Mouse (Mus musculus) embryonic stem cell, embryonic (primary cell): ENCODE measurements at regions not wholly inside any gene's neighbourhood (a gene's known extent, or its start where the extent isn't known, plus 50 kb on each side); places are given as distances from the start of the nearest gene placed in this dataset.

ENCODE experiments used
- CTCF ChIA-PET, 4 experiments: fragments of 300-600 bp in 2 of 4; fragments of 350-600 bp in 2 of 4; sonication (Branson Sonifier 250); formaldehyde crosslinking; loops; one replicate each; lab custom pipeline; 2022; ENCODE audit warnings: inconsistent platforms in 2 of 4; lab: Charles Lee
- POLR2A ChIA-PET, 4 experiments: fragments of 300-600 bp in 2 of 4; fragments of 350-600 bp in 2 of 4; sonication (Branson Sonifier 250); formaldehyde crosslinking; loops; one replicate each; lab custom pipeline; 2022; ENCODE audit warnings: antibody characterized with exemption in 4 of 4, inconsistent platforms in 1 of 4; lab: Charles Lee

- POLR2A ChIA-PET = no interaction called here
- CTCF ChIA-PET = interaction anchor here in 1 of 4 experiments (0.9 kb wide), 1 partner anchor 987 kb away, joined by 7 read pairs; no protein-coding TSS in a partner anchor
These were observed 266.8 kb downstream of the Tns1 start for GRCm38 (mm10) chr1:73857497-73857896.

GRCm38 (mm10) chr1:73856811-73857210 lies 267.4 kb downstream of the Tns1 start:
- ChIA-PET CTCF (interaction anchor here in 1 of 4 experiments (0.9 kb wide), 1 partner anchor 986 kb away, joined by 7 read pairs; no protein-coding TSS in a partner anchor), POLR2A (no interaction called here)

- CTCF ChIA-PET = interaction anchor here in 1 of 4 experiments (1.2 kb wide), 1 partner anchor 28 kb away, joined by 3 read pairs; no protein-coding TSS in a partner anchor
- POLR2A ChIA-PET = interaction anchor here in 1 of 4 experiments (1.1 kb wide), 1 partner anchor 11 kb away, joined by 3 read pairs; no protein-coding TSS in a partner anchor
These were observed 268.9 kb downstream of the Tns1 start for GRCm38 (mm10) chr1:73855306-73855705.

- POLR2A ChIA-PET = interaction anchor here in 1 of 4 experiments (1.1 kb wide), 1 partner anchor 9 kb away, joined by 3 read pairs; no protein-coding TSS in a partner anchor
- CTCF ChIA-PET = interaction anchor here in 3 of 4 experiments (0.6 to 1.0 kb wide), 4 partner anchors 9 to 1621 kb away, joined by 3 to 4 read pairs (median 4); no protein-coding TSS in a partner anchor
These were observed 270.4 kb downstream of the Tns1 start for GRCm38 (mm10) chr1:73853851-73854250.

GRCm38 (mm10) chr1:73850173-73851014 lies 273.9 kb downstream of the Tns1 start:
- POLR2A ChIA-PET = interaction anchor here in 2 of 4 experiments (0.5 to 1.9 kb wide), 5 partner anchors 9 to 861 kb away, joined by 3 to 4 read pairs (median 3); no protein-coding TSS in a partner anchor
- CTCF ChIA-PET = interaction anchor here in 1 of 4 experiments (0.5 kb wide), 1 partner anchor 399 kb away, joined by 5 read pairs; no protein-coding TSS in a partner anchor

- POLR2A ChIA-PET = interaction anchor here in 1 of 4 experiments (0.6 kb wide), 1 partner anchor 31 kb away, joined by 3 read pairs; no protein-coding TSS in a partner anchor
- CTCF ChIA-PET = no interaction called here
These were observed 275.9 kb downstream of the Tns1 start for GRCm38 (mm10) chr1:73848370-73848769.

GRCm38 (mm10) chr1:73847126-73847525 lies 277.1 kb downstream of the Tns1 start:
- CTCF ChIA-PET = interaction anchor here in 1 of 4 experiments (0.6 to 1.6 kb wide), 2 partner anchors 17 to 20 kb away, joined by 3 to 5 read pairs; no protein-coding TSS in a partner anchor
- POLR2A ChIA-PET = no interaction called here

- POLR2A ChIA-PET = no interaction called here
- CTCF ChIA-PET = interaction anchor here in 1 of 4 experiments (0.7 kb wide), 1 partner anchor 397 kb away, joined by 3 read pairs; no protein-coding TSS in a partner anchor
These were observed 279.1 kb downstream of the Tns1 start for GRCm38 (mm10) chr1:73845115-73845514.

- CTCF ChIA-PET = no interaction called here
- POLR2A ChIA-PET = interaction anchor here in 1 of 4 experiments (0.8 kb wide), 1 partner anchor 11 kb away, joined by 3 read pairs; no protein-coding TSS in a partner anchor
These were observed 279.7 kb downstream of the Tns1 start for GRCm38 (mm10) chr1:73844574-73844973.

- POLR2A ChIA-PET = no interaction called here
- CTCF ChIA-PET = no interaction called here
These were observed 284.9 kb downstream of the Tns1 start for GRCm38 (mm10) chr1:73839351-73839750.

GRCm38 (mm10) chr1:73836680-73837079 lies 287.6 kb downstream of the Tns1 start:
- CTCF ChIA-PET = no interaction called here
- POLR2A ChIA-PET = no interaction called here

- POLR2A ChIA-PET = no interaction called here
- CTCF ChIA-PET = no interaction called here
These were observed 289.7 kb downstream of the Tns1 start for GRCm38 (mm10) chr1:73834566-73834965.

- CTCF ChIA-PET = interaction anchor here in 1 of 4 experiments (0.6 to 1.1 kb wide), 2 partner anchors 33 to 937 kb away, joined by 3 to 4 read pairs; no protein-coding TSS in a partner anchor
- POLR2A ChIA-PET = no interaction called here
These were observed 293.6 kb downstream of the Tns1 start for GRCm38 (mm10) chr1:73830486-73831132.

GRCm38 (mm10) chr1:73828996-73829395 lies 295.3 kb downstream of the Tns1 start:
- ChIA-PET POLR2A (no interaction called here), CTCF (interaction anchor here in 1 of 4 experiments (0.6 kb wide), 1 partner anchor 951 kb away, joined by 4 read pairs; no protein-coding TSS in a partner anchor)

- POLR2A ChIA-PET = interaction anchor here in 3 of 4 experiments (0.6 to 2.0 kb wide), 8 partner anchors 32 to 1582 kb away, joined by 3 to 6 read pairs (median 4); no protein-coding TSS in a partner anchor
- CTCF ChIA-PET = interaction anchor here (0.5 to 3.9 kb wide), 43 partner anchors 11 to 1107 kb away, joined by 3 to 27 read pairs (median 4); no protein-coding TSS in a partner anchor
These were observed 297.9 kb downstream of the Tns1 start for GRCm38 (mm10) chr1:73826243-73826930.

- CTCF ChIA-PET = interaction anchor here (0.5 to 3.9 kb wide), 9 partner anchors 13 to 959 kb away, joined by 3 to 27 read pairs (median 4); no protein-coding TSS in a partner anchor
- POLR2A ChIA-PET = interaction anchor here in 2 of 4 experiments (0.6 to 2.2 kb wide), 5 partner anchors 10 to 952 kb away, joined by 3 to 6 read pairs (median 5); no protein-coding TSS in a partner anchor
These were observed 299.7 kb downstream of the Tns1 start for GRCm38 (mm10) chr1:73824406-73825184.

- POLR2A ChIA-PET = interaction anchor here in 2 of 4 experiments (1.2 to 2.2 kb wide), 2 partner anchors 10 to 39 kb away, joined by 3 to 6 read pairs; no protein-coding TSS in a partner anchor
- CTCF ChIA-PET = interaction anchor here in 3 of 4 experiments (0.5 to 3.9 kb wide), 5 partner anchors 14 to 953 kb away, joined by 3 to 27 read pairs (median 5); no protein-coding TSS in a partner anchor
These were observed 300.5 kb downstream of the Tns1 start for GRCm38 (mm10) chr1:73823726-73824125.
